Mouse (Mus musculus): ENCODE data around the gene Nav2.

Nav2 gene

DNA sequence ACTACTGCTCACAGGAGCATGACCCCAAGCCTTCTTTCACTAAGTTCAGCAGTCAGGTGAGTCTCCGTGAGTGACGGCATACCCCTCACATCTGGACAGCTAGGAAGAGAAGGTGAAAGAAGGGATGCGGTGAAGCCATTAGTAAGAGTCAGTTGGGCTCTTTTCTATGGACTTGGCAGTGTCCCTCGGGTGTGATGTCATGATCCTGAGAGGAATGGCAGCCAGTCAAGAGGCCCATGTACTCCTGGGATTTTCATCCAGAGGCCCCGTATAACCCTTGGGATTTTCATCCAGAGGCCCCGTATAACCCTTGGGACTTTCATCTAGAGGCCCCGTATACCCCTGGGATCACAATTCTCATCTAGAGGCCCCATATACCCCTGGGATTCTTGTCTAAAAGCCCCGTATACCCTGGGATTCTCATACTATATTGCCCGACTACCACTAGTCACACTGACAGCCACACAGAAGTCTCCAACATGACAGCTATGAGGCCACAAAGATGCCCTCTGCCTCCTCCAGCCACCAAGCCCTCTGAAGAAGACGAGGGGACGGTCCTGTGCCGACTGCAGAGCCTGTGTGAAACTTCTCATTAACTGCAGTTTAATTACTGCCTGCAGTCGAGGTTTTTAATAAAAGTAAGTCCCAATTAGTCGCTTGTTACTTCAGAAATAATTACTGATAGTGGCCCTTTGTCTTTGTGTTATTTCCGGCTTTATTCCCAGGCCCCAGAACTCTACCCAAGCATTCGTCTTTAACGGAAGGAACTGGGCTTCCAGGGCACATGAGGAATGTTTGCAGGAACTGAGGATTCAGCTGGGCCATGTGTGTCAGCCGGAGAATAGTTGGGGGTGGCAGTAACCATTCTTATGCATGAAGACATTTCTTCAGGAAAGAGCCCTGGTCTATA lies 251.4 kb downstream of the Nav2 start:
- no peak for DNase-seq (ENCODE audit: low spot score)

DNA sequence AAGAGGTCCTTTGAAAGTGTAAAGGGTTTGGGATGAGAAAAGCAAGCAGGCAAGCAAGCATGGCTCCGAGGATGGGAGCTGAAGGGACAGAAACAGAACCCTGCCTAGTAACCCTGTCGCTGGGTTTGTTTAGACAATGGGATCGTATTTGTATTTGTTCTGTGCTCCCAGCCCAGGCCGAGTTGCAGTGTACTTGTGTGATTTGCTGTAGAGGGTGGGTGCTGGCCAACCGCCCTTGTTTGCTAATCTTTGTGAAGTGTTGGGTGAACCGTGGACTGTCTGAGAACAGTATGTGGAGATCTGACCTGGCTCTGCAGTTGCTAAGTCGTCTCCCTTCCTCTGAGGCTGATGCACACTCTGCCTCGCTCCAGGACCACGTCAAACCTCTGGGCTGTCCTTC lies 253.6 kb downstream of the Nav2 start:
- no peak for DNase-seq (ENCODE audit: low spot score)

DNA sequence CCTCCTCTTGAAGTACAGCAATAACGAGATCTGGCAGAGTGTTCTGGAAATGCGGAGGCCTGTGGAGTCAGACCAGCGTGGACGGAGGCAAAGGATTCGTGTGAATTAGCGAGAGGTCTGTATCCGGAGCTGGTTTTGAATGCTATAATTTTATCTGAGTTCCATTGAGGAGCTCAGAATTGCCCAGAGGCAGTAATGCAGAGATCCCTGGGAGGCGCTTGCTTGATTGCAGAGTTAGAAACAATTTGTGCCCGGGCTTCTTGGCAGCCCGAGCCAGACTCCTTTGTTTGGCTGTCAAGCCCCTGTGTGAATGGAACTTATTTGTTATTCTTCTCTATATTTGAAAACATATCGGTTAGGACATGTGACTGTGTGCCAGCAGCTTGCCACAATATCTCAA lies 255.3 kb downstream of the Nav2 start:
- DNase-seq (ENCODE audit: low spot score): no peak

DNA sequence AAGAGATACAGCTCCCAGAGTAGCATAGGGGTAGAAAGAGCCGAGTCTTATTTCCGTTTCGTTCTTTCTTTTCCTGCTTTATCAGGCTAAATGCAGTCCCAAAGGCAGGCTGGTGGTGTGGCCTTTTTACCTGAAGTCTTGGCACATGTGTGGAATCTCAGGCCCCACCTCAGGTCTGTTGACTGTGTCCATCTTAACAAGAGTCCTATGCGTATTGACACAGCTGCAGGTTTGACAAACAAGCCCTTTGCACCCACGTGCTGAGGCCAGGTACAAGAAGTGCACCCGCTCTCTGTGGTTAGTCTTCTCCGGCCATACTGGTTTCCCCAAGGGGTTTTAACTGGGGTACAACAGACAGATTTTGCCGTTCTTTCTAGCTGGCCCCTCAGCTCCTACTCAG lies 256.4 kb downstream of the Nav2 start:
- DNase-seq (ENCODE audit: low spot score): no peak

DNA sequence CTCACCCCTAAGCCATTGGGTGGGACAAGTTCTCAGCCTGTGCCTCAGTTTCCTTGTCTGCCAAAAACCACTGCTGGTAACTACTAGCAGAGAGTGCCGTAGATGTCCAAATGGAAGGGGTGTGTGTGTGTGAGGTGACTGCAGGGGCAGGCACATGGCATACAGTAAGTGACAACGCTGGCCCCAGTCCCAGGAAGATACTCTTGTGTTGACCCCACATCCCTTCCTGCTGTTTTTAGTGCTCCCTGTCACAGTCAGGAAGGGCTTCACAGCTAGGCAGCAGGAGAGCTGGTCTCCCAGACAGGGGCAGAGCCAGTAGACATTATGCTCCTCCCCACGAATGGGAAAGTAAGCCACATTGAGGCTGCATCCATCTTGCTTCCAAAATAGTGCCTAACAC lies 264.4 kb downstream of the Nav2 start:
- no peak for DNase-seq (ENCODE audit: low spot score)

DNA sequence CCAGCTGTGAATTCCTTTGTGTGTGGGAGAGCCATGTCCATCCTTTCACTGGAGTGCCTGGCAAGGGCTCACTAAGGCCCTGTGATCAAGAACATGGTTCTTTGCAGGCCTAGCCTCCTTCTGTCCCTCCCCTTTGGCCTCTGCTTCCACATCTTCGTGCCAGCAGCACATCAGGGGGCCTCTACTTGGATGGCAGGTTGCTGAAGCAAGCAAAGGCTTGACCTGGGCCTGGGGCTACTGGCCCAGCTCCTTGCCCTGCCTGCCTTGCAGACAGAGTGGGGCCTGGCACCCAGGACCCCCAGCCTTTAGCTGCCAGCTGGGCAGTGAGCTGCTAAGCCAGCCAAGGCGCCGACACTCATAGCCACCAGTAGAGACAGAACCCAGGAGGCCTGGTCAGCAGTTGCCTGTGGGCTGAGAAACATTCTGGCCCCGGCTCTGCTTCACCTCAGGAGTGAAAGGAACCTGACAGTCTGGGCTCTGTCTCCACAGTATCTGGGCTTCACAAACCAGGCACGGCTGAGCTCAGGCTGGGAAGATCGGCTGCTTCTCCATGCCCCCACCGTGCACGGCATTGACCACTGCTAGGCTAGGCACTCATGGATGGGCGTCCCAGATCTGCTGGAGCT lies 267.4 kb downstream of the Nav2 start:
- no peak for DNase-seq (ENCODE audit: low spot score)

DNA sequence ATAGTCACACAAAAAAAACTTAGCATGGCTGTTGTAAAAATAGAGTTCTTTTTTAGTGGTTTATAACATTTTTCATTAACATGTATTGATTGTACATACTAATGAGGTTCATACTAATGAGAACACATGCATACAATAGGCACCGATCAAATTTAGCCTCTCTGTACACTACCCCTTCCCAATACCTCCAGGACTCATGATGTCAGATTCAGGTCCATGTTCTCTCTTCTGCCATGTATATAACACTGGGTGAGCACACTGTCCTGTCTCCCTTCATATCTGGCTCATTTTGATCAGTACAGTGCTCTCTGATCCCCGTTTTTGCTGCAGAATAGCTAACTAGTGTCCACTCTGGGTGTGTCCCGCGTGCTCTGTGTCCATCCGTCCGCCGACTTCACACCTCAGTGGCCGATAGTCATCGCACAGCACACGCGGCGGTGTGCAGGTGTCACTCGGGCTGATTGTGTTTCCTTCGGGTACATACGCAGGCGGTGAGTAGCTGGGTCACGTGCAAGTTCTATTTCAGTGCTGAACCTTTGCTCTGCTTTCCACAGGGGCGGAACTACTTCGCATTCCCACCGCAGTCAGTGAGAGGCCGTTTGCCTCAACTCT lies 268.2 kb downstream of the Nav2 start:
- DNase-seq (ENCODE audit: low spot score): no peak

DNA sequence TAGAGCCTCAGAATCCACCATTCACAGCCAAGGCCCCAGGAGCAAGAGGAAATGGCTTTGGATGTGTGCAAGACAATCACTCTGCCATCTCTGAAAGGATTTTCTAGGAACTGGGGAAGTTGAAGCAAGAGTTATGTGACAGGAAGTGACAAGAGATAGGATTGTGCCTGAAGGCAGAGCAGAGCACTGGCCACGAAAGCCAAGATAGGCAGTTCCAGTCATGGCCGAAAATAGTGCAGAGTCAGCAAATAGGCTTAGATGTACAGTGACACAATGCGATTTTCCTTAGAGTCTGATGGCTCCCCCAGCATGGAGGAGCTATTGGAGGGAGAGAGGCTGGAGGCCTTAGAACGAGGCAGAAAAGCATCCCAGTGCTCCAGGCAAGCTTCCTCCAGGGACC lies 269.7 kb downstream of the Nav2 start:
- no peak for DNase-seq (ENCODE audit: low spot score)

DNA sequence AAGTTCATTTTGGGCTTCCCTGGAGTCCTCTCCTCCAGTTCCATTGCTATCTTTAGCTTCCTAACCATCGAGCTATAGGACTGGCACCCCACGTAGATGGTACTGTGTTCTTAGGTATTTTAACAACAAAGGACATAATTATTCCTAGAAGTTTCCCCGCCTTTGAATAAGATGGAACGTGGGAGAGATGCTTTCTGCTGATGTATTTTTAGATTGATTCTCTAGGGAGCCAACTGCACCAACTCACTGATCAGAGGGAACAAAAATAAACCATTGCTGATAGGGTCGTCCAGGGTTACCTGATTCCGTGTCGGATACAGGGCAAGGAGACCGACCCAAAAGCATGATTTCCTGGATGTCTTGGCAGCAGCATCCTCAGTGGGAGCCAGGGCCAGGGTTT lies 272.5 kb downstream of the Nav2 start:
- no peak for DNase-seq (ENCODE audit: low spot score)

DNA sequence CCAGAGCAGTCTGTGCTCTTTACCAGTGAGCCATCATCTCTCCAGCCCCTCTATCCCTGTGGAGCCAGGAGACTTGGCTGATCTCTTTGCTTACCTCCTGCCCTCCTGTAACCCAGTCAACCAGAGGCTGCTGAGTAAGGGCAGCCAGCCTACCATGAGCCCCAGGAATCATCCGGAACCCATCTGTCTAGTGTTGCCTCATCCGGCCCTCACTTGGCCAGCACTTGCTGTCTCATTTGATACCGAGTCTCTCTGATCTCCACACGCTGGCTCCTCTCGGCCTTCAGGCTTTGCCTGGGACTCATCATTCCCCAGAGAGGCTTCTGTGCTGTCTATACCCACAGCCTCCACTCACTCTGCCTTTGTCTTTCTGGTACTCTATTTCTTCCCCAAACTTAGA lies 273.9 kb downstream of the Nav2 start:
- DNase-seq (ENCODE audit: low spot score): no peak

DNA sequence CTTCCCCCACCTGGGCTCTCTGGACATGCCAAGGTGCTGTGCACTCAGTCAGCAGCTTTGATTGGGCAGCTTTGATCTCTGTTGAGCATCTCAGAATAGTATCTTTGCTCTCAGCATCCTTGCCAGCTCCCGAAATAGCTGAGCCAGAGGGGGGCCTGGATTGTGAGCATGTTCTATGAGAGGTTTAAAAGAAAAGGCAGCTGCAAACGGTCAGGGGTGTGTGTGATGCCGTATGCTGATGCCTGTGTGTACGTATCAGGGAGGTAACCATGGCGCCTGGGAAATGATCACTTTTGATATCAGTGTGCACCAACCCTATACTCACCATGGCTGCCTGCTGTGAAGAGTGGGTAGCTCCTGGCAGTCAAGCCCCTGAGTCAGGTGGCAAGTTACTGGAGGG lies 275.2 kb downstream of the Nav2 start:
- no peak for DNase-seq (ENCODE audit: low spot score)

DNA sequence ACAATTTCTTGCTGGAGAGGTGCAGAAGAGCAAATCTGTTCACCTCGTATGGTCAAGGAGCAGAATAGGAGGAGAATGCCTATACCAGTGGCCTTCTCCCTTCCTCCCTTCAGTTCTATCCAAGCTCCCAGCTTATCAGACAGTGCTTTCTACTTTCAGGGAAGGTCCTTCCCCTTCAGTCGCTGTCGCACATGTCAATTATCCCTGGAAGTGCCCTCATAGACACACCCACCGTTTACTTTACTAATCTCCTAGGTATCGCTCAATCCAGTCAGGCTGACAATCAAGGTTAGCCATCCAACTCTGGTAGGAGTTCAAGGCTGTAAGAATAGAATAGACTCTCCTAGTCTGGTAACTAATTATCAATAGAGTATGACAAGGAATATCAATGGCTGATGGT lies 277.5 kb downstream of the Nav2 start:
- DNase-seq (ENCODE audit: low spot score): no peak

DNA sequence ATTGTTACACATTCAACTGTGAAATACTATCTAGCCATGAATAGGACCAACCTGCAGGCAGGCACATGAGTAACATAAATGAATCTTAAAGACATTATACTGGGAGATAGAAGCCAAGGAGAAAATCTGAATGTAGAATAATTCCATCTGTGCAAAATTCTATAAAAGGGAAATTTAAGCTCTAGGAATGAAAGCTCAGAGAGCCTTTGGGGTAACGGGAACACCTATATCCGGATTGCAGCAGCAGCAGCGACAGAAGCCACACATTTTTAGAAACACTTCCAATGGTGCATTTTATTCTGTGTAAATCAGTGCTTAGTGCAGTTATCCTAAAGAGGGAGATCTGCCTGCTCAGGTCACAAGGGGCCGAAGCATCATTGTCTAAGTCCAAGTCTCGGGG lies 280.8 kb downstream of the Nav2 start:
- DNase-seq (ENCODE audit: low spot score): no peak

DNA sequence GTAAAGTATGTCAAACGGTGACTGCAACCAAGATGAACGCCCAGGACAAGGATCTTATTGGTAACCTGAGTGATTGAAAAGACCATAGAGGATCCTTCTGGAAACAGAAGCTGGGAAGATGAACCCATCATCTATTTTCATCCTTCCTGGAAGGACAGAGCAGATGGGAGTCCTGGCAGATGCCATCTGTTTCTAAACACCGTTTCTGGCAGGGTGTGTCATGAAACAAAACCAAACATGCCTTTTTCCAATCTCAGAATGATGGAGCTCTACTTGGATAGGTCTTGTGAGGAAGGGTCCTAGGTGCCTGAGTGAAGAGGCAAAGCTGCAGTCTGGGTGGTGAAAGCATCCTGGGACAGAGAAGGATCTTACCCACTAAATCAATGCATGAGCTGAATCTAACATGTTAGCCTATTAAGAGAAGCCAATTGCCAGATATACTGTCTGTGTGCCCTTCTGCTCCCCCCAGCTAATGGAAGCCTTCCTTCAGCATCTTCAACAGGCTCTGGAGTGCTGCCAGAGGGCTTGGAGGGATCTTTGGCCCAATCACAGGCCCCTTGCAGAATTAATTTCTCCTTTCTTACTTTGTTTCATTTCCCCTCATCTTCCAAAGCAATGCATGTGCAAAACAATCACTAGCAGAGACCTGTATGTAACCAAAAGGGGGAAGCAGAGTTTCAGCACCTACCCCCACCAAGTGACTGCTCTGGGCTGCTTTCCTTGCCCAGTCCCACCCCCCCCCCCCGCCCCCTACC lies 281.9 kb downstream of the Nav2 start:
- peak; percentile 35 for DNase-seq (ENCODE audit: low spot score)

DNA sequence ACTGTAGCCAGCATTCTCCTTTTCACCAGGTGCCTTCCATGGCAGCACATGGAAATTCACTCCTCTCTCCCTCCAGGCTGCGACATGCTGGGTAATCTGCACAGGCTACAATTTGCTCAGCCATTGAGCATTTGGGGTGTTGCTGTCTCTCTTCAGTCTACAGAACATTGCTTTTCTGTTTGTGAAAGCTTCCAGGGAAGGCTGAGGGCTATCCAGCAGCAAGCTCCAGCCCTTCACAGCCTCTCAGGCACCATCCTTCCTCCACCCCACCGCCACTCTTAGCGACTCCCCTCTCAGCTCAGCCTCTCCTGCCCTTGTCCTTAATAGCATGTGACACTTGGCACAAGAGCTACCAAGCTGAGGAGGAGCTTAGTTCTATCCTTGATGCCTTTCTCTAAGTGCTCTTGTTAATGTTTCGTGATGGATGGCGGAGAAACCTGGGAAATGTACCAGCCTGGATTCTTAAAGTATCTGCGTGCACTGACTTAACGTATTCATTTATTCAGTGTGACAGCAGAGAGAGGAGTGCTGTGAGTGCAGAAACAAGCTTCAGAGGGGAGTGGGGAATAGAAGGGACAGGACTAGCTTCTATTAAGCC lies 282.7 kb downstream of the Nav2 start:
- no peak for DNase-seq (ENCODE audit: low spot score)

DNA sequence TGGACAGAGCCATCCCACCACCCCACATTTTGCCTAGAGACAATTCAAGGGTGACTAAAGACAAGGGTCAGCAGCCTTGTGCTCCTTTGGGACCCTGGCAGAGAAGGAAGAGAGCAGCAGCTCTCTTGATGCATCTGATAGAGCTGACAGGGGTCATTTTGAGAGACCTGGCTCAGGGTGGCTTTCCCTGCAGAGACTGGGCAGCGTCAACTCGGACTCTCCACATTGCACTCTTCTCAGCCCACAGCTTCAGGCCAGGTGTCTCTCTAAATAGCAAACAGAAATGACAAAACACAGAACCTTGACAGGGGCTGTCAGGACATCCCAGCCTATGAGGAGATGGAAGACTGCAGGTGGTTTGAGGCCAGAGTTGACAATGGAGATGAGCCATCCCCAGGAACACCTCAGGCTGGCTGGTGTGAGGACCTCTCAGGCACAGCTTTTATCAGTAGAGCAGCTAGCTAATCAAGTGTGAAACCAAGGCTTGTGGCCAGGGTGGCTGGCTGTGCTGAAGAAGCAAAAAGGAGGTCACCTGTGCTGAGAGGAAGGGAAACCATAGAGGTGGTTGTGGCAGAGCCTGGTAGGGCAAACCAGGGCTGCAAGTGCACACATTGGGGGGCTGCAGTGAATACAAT lies 283.7 kb downstream of the Nav2 start:
- DNase-seq (ENCODE audit: low spot score): no peak

DNA sequence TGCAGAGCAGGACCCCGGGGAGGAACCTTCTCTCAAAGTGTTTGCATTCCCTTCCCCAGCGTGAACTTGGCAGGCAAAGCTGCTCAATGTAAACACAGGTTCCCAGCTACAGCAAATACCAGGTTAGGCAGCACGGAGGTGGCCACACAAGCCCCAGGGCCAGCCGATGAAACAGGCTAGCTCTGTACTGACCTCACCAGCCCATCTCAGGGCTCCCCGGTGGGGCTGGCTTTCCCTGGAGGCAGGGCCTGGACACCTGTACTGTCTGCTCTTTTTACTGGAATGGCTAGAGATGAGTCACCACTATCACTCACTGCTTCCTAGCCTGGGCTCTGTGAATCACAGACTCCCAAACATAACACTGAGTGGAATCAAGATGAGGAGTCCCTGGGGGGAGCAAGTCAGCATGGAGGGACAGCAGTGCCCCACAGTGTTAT lies 287.2 kb downstream of the Nav2 start:
- DNase-seq (ENCODE audit: low spot score): no peak

DNA sequence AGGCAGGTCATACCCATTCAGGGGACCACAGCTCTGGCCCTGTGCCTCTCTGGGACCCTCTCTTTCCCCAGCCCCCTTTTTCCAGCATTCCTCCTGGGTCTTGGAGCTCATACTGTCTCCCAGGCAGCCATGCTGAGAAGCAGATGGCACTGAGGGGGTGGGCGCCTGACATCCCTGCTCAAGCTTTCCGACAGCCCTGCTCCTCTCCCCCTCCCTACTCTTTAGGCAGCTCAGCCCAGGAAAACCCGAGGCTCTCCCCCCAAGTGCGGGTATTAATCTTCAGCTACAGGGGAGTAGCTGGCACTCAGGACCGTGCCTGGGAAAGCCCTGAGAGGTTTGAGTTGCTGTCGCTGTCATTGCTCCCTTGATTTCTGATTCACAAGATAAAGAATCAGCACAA lies 290.9 kb downstream of the Nav2 start:
- DNase-seq (ENCODE audit: low spot score): peak; percentile 76

DNA sequence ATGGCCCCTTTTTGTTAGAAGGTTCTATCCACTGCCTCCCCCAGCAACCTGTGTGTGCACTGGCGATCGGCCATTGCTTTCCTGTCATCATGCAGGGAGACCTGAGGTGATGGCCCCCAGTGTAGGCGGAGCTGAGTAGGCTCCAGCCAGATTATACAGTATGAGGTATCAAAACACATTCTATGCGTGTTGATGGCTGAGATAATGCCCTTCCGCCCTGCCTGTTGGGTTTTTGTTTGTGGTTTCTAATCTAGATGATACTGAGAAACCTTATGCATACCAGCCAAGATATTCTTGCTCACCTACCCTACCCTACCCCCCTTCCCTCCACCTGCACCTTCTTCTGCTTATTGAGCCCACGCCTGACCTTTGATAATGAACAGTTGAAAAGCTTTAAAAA lies 291.8 kb downstream of the Nav2 start:
- DNase-seq (ENCODE audit: low spot score): no peak

DNA sequence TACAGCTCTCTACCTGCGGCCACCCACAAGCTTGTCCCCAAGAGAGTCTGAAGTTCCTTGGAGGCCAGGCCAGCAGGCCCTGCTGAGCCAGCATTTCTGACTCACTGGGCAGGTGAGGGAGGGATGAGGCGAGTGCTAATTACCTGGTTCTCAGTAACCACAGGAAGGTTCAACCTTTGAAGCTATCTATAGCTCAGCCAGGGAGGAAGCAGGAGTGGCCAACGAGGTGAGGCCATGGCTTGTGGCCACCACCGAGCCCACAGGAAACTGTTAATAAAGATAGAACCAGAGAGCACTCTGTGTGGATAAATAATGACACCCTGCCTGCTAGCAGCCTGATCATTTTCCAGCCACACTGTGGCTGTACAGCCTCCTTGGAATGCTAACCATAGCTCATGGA lies 294.5 kb downstream of the Nav2 start:
- DNase-seq (ENCODE audit: low spot score): no peak

DNA sequence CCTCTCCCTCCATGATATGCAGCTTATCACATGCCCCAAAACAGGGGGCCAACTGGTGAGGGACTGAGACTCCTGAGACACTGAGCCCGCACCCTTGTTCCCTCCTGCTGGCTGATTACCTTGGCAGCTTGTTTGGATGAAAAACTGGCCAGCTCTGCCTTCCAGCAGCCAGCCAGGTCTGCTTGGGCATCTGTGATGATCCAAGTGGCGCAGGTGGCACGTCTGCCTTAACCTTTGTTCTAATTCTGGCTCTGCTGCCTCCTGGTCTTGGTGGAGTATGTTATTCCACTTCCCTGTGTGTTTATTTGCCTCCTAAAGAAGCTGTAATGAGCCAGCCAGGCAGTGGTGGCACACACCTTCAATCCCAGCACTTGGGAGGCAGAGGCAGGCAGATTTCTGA lies 296.3 kb downstream of the Nav2 start:
- no peak for DNase-seq (ENCODE audit: low spot score)

DNA sequence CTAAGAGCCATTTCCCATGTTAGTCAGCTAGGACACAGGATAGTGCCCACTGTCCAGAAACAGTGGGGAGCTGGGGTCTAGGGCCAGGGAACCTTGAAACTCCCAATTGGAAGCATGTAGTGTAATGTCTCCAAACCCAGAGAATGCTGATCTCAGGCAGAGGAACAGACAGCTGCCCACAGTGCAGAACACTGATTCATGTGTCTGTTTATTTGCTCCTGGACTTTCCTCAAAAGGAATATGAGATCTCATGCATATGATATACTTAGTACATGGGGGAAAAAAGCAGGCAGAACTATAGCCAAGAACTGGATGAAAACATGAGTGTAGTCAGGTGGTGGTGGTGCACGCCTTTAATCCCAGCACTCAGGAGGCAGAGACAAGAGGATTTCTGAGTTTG lies 297.0 kb downstream of the Nav2 start:
- no peak for DNase-seq (ENCODE audit: low spot score)

Data from layer of hippocampus, adult 11-12 months (tissue).